Mouse (Mus musculus) cerebellum, adult 18-20 months (tissue): ENCODE results near the gene Pkn3.
"Not testable (repeated sequence)": the region's sequence is repeated elsewhere in the genome, so short reads cannot be mapped to it uniquely, and the experiment has no call there.

ENCODE experiments used
- DNase-seq, 2 experiments: peaks; one replicate each; pipeline ENCODE4 v3.0.0; 2021

Gene Pkn3

DNA sequence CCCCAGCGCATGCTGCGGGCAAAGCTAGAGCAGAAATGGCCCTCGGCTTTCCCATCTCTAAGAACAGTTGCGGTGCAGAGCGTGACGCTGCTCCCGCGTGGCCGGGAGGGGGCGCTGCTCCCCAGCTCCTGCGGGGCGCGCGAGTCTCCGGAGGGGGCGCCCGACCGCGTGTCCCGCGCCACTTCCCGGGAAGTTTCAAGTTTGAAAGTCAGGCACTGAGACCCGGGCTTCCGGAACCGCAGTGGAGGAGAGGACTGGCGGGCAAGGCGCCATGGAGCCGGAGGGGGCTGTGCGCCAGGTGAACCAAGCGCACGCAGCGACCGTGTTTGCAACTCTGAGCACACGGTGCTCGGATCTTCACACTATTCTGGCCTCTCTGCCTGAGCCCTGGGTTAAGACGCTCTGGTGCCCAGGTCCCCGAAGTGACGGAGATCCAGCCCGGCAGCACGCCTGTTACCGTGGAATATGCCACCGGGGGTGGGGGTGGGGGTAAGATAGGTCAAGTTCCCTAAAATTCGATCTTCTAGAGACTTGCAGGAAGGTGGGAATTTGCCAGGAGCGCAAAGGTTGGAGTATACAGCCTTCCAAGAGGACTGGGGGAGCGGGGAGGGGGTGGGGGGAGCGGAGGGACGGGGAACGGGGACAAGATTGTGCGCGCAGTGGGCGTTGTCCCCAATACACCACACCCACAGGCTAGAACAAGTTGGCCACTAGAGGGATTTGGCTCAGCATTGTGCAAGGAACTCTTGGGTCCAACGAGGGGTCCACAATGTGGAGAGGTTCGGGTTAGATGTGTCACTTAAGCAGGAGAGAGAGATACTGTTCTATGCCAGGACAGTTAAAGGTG lies at the start of gene Pkn3:
Gene Pkn3, plus strand, starts transcription at position 183 of the 847 bp plus-strand sequence.
- peak; percentile 63 to 85 for DNase-seq

DNA sequence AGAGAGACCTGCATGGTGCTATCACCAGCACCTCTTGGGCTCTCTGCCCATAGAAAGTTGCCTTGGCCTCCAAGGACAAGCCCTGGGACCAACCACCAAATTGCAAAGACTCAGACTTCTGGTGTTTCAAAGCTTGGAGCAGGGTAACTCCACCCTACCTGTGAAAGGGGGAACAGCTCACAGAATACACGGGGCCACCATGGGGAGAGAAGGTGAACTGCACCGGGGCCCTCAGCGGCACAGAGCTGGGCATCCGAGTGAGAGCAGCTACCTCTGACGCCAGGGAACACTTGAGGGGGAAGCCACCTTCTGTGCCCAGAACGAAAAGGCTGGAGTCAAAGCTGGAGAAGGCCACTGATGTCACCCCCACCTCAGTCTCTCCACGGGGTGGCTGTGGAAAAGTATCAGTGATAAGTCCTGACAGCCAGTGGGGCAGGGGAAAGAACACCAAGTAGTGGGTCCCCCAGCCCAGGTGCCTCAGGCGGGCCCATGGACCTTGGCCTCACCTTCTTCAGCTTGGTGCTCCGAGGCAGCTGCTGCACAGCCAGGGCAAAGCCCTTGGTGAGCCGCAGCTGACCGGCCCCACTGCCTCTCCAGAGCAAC lies 45.1 kb upstream of the Pkn3 start:
- no peak for DNase-seq

DNA sequence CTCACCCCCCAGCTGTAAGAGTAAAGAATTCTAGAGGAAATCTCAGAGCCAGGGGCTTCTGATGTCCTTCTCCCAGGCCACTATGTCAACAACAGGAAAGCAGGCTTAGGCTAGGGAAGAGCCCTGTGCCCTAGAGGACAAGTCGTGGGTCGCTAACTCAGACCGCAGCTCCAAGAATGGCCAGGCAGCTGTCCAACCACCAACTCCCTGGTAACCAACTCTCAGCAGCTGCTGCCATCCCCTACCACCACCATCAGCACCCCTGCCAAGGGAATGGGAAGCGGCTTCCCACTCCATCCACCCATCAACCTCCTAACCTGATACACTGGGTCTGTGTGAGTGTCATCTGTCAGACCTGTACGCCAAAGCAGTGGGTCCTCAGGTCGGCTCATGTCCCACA lies 44.5 kb upstream of the Pkn3 start:
- DNase-seq: no peak

DNA sequence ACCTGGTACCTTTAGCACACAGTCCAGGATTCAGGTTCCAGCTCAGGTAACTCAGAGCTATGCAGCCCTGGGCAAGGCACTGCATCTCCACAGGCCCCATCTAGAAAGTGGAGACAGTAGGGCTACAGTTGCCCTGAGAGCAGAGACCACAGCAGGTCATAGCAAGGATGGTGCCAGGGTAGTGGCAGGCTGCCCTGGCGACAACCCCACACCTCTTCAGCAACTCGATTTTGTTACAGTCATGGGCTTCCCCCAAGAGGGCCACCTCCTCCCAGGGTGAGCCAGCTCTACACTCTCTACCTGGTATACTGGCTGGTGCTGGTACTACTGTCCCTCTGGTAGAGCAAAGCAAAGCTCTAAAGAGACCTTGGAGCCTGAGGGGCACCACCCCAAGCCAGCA lies 39.7 kb upstream of the Pkn3 start:
- no peak for DNase-seq

DNA sequence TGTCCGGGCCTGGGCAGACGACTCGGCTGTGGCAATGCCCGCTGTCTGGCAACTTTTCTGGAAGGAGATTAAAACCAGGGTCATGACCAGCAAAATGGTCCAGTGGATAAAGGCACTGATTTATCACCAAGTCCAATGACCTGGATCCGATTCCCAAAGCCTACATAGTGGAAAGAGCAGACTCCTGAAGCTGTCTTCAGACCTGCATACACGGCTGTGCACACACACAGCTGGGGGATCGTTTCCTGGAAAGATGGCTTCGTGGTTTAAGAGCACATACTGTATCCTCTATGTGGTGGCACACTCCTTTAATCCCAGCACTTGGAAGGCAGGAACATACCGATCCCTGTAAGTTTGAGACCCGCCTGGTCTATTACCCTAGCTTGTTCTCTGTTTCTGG lies 39.1 kb upstream of the Pkn3 start:
- DNase-seq: no peak

DNA sequence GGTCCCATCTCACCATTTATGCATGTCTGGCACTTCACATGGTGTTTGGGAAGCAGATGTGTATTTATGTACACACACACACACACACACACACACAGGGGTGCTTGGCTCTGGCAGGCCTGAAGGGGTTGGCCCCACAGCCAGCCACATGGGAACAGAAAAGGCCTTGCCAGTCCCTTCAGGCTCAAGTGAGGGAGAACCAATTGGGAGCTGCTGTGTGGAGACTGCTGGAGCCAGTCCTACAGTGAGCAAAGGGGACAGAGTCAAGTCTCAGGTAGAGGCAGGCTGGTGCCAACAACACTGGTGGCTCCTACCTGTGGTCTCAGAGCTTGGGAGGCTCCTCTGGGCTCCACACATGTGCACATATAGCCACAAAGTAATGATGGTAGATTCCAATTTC lies 37.8 kb upstream of the Pkn3 start:
- DNase-seq: no peak

DNA sequence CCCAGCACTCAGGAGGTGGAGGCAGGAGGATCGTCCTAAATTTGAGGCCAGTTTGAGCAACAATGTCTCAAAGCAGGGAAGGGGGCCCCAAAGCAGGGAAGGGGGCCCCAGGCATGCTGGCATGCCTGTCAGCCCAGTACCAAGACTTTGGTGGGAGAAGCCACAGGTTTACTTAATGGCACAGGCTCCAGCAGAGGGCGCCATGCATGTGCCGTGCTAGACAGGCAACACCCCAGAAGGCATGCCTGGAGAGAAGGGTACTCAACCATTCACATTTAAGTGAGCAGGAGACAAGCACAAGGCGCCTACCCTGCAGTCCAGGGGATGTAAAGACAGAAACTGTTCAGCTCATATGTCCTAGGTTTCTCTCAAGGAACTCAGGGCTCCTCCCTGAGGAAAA lies 35.0 kb upstream of the Pkn3 start:
- DNase-seq: peak; percentile 79 to 81

DNA sequence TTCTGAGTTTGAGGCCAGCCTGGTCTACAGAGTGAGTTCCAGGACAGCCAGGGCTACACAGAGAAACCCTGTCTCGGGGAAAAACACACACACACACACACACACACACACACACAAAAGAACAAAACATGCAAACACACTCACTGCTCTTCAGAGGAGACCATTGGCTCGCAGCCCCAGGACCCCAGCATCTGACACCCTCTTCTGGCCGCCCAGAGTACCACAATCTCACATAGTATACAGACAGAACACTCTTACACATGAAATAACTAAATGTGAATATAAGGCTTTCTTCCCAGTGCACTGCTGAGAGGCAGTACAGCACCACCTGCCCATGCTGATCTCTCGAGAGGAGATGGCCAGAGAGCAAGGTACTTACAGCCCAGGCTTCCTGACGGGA lies 32.9 kb upstream of the Pkn3 start:
- no peak for DNase-seq

DNA sequence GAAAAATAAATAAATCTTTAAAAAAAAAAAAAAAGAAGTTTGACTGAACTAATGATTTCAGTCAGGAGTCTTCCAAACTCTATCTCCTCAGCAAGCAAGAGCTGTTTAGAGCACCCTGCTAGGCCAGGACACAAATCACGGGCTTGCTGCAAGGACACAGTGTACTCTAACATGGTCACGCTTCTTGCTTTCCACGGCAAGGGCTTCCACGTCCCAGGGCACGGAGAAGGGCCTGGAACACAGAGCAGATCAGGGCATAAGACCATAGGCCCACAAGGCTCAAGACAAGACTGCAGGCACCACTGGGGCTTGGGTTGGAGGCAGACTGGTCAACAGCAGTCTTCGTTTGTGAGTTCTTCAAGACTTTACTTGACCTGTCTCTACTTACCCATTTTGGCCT lies 30.4 kb upstream of the Pkn3 start:
- no peak for DNase-seq

DNA sequence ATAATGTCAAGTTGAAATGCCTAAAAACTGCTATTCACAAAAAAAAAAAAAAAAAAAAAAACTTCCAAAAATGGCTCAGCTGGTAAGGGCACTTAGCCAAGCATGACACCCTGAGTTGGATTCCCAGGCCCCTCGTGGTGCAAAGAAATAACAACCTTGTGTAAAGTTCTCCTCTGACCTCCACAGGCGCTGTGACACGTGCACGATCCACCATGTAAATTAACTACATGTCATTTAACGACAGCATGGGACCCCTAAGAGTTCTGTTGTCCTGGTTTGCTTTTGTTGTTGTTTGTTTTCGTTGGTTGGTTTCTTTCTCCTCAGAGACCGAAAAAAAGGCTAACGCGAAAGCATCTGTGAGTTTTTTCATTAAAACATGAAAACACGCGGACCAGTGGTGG lies 29.4 kb upstream of the Pkn3 start:
- no peak for DNase-seq

DNA sequence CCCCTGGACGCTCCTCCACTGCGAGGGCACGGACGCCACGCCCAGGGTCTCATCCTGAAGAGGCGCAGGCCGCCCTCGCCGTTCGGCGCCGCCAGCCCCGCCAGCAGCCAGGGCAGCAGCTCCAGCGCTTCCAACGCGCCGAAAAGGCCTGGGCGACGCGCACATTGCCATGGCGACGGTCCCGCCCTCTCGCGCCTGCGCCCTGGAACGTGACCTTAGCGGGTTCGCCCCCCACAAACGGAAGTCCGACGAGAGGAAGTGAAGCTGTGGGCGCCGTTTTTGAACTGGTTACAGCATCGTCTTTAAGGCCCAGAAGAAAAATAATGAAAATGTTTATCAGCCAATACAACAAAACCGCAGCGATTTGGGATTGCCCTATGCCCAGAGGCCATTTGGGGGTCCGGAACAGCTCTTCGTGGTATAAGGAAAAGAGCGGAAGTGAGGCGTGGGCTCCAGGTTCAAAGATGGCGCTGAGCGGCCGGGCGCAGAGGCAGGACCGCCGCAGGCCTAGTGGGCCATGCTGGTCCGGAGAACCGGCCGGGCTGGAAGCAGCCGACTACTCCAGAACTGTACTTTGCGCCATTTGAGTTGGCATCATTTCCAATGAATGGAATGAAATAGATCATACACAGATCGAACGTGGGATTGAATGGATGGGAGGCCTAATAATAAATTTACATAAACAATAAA lies 28.6 kb upstream of the Pkn3 start, which contains the start of gene Wdr34:
Gene Wdr34, minus strand, starts transcription at position 183 of the 690 bp plus-strand sequence.
- DNase-seq: peak; percentile 96 to 99

DNA sequence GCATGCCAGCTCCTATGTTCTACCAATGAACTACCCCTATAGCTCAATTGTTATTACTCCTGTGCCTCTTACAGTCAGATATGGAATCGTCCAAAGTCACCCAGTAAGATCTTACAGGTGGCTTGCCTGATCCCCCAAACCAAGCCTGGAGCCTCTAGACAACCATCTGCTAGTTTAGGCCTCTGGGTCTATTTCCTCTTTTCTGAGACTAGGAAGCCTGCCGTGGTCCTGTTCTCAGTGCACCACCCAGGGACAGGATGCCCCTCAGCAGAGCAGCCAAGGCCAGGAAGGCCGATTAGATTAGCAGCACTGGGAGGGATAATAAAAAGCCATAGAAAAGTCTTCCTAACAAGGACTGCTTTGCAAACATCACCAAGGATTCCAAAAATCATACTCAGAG lies 27.7 kb upstream of the Pkn3 start:
- DNase-seq: no peak

DNA sequence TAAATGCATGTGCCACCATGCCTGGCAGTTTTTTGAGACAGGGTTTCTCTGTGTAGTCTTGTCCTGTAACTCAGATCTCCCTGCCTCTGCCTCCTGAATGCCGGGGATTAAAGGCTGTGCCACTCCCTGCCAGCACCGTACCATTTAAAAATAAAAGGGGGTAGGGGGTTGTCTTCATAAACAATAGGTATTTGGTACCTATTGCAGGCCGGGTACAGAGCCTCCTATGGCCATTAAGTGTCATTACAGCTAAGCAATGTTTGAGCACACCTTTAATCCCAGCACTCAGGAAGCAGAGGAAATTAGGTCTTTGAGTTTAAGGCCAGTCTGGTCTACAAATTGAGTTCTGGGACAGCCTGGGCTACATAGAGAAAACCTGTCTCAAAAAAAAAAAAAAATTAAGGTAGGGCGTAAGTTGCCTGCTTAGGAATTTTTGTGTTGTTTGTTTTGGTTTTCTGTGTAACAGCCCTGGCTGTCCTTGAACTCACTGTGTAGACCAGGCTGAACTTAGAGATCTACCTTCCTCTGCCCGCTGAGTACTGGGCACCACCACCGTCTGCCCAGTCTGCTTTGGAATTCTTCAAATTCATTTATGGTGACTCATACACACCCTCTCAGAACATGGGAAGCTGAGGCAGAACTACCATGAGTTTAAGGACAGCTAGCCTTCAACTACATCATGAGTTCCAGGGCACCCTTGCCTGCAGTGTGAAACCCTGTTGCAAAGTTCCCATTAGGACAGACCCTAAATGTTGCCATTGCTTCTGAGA lies 25.3 kb upstream of the Pkn3 start:
- DNase-seq: no peak

DNA sequence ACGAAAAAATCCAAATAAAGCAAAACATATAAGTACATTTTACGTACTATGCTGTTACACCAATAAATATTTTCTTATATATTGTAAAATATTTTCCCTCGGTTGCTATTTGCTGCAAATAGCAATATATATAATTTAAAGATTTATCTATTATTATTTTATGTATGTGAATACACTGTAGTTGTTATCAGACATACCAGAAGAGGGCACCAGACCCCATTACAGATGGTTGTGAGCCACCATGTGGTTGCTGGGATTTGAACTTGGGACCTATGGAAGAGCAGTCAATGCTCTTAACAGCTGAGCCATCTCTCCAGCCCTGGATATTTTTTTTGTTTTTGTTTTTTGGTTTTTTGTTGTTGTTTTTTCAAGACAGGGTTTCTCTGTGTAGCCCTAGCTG lies 22.2 kb upstream of the Pkn3 start:
- not testable (repeated sequence) for DNase-seq

DNA sequence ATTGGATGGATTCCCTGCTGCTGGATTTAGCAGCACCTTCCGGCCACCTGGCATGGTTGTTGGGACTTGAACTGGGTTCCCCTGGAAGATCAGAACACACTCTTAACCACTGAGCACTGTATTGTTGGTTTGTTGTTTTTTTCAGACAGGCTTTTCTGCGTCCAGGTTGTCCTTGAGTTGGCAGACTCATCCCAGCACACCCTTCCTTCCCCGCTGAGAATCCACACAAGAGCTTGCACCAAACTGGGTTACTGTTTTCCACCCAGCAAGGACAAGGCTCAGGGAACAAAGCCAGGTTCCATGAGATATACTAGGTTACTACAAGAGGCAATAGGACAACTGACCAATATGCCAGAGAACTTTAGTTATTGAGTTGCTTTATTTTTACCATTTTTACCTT lies 20.7 kb upstream of the Pkn3 start:
- no peak for DNase-seq

DNA sequence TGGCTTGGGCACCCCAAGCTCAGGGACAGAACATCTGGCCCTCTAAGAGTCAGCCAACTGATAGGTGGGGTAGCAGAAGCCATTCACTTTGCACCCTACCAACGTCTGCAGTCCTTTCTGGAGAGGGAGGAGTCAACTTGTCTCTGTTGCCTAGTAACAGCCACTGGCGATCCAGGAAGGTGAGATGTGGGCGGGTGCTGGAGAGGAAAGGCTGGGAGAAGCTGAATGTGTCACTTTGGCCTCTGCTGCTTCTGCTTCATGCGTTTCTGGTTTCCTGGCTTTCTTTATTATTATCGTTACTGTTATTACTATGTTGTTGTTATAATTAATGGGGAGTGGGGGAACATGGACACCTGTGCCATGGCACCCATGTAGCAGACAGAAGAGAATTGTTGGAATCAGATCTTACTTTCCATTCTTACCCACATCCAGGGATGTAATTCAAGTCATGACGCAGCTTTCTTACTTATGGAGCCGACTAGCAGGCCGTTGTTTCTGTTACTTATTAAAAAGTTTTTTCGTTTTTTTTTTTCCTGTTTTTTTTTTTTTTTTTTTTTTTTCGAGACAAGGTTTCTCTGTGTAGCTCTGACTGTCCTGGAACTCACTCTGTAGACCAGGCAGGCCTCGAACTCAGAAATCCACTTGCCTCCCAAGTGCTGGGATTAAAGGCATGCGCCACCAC lies 20.1 kb upstream of the Pkn3 start, which contains the start of gene Set:
Gene Set, plus strand, starts transcription at position 156 of the 682 bp plus-strand sequence.
- DNase-seq: no peak

DNA sequence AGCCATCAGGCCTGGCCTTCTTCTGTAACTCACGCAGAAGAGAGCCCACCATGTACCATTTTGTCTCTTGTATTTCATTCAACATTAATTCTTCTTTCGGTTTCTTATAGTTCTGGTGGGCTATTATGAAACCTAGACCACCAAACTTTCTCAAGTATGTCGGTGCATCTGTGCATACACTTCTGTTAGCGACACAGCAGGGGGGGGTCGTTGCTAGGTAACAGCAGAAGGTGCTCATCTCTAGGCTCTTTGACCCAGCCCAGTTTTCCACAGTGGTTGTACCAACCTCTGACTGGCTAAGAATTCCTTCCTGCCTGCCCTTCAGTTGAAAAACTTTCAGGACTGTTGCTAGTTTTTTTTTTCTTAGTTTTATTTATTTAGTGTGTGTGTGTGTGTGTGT lies 19.1 kb upstream of the Pkn3 start:
- DNase-seq: no peak

DNA sequence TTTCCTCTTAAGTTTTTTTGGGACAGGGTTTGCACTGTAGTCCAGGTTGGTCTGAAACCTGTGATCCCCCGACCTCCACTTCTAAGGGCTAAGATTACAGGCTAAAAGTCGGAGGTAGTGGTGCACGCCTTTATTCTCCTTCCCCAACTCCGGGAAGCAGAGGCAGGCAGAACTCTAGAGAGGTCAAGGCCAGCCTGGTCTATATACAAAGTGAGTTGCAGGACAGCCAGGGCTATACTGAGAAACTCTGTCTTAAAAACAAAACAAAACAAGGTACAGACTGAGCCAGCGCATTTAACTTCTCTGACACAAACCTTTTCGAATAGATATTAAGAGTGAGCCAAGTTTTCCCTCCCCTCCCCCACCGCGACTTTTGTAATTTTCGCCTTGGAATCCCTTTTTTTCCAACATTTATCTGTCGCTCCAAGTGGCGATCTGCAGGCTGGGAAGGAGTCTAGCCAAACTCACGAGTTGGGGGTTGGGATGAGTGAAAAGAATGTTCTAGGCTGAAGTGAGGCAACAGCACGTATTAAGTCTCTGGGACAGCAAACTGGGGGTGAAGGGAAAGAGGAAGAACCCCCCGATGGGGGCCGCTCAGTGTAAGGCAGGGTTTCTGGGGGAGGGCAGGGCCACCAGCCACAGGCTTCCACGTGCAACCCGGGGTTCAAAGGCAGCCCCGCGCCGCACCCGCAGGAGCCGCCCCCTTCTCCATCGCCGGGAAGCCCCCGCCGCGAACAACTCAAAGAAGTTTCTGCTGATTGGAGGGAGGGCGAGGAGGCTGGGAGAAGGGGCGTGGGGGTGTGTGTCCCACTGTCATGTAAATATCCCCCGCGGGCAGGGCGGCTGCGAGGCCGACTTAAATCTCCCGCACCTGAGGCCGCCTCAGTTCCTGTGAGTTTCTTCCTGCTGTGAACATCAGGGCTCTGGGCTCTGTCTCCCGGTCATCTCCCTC lies 16.0 kb upstream of the Pkn3 start:
- peak in 1 of 2 experiments; percentile 36 for DNase-seq

DNA sequence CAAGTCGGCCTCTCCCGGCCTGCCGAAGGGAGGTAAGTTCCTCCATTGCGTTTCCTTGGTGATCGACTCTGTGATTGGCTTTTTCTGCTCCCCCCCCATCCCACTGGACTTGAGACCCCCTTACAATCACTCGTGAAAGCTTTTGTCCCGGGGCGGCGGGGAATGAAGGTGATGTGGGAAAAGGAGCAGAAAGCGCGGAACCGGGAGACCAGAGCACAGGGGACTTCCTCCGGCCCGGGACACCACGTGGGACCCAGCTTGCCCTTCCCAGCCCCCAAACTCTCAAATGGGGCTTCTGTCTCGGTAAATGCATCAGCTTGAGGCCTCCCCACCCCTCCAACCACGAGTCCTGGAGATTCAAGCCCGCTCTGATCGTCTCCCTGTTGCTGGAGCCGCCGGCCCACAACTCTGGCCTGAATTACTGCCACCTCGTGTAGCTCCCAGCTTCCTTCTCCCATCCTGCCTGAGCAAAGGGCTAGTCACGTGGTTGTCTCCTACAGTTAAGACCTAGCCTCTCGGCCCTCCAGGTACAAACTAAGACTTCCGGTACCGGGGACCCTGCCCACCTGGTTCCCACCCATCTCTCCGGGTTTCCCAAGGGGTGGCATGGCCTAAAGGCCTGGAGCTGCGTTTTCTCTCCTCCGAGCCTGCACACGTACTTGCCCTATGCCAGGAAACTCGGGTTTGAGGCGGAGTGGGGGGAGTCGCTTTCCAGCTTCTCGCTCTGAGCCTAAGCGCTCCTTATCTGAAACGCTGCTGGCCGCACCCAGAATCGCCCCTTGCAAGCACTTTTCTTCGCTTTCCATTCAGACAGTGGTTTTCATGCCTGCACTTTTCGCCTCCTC lies 15.0 kb upstream of the Pkn3 start:
- peak; percentile 62 to 64 for DNase-seq

DNA sequence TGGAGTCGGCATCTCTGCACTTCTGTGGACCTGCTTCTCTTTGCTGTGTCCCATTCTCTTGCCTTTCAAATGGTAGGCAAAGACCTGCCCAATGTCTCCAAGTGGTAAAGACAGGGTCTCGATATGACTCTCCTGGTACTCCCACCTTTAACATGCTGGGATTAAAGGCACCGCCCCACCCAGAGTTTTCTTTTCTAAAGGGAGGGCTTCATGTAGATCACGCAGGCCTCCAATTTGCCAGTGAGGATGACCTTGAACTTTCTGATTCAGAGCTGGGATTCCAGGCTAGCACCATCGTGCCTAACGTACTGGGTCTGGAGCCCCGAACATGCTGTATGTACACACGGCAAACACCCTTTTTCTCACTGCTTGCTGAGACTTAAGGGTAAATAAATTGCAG lies 14.2 kb upstream of the Pkn3 start:
- no peak for DNase-seq
